Comparison of ENCODE assay signal across 19 mouse cellular contexts in genomic region chrX:12096783-12097526, GRCm38 (mm10).
DNase-seq lines count a peak whose midpoint lies in the region; ATAC-seq and TF ChIP-seq lines count a peak whose summit lies in the region.
"Had no signal": no experiment of that assay in that cellular context is flagged by ENCODE, and none has a peak within 500 bp of the region (broad histone marks: within the 10 kb centered on the region; RNA-seq: fewer than 3 reads in every experiment).

No protein-coding gene starts in this region.

- WGBS in heart, embryonic 13.5 days = 57% methylated on average over 12 of the region's 12 CpGs
- 75% methylated on average over 12 of the region's 12 CpGs for WGBS in hindbrain, embryonic 14.5 days
- WGBS in hindbrain, embryonic 10.5 days = 86% methylated on average over 12 of the region's 12 CpGs

- H3K4me1 ChIP-seq in heart, embryonic 13.5 days = peaks cover 24% of the 10 kb centered on the region
- no peaks in the 10 kb centered on the region for H3K4me1 ChIP-seq in hindbrain, embryonic 14.5 days (replicated peaks; ENCODE audit: control insufficient read depth, insufficient read depth, low read length)
- no peaks in the 10 kb centered on the region for H3K4me1 ChIP-seq in hindbrain, embryonic 10.5 days (replicated peaks)
- H3K4me1 ChIP-seq: embryonic facial prominence, embryonic 13.5 days; forebrain, embryonic 12.5 days had no signal

- no peak for TF ChIP-seq CTCF in gastrocnemius, adult 2 months (IDR thresholded peaks at IDR 0.05)

- DNase-seq in gastrocnemius, adult 2 months = no peak
- DNase-seq in gastrocnemius, postnatal 4 days (ENCODE audit: low spot score in 2 of 2) = no peak
- no peak for DNase-seq in heart, postnatal 14 days
- peak; percentile 14 for DNase-seq in hindbrain, embryonic 14.5 days (ENCODE audit: low spot score)
- DNase-seq in hindbrain, embryonic 10.5 days (ENCODE audit: low spot score) = no peak
- DNase-seq: adrenal gland, postnatal 10 days; B cell, adult 2 months; cerebellum, adult 11-12 months; cerebellum, adult 9-10 months; cerebellum, postnatal 25 days; gastrocnemius, postnatal 14 days; heart, postnatal 36 days; kidney, adult 18-20 months had no signal

- no peak overlapping the region for H3K9ac ChIP-seq in heart, embryonic 13.5 days
- no peak overlapping the region for H3K9ac ChIP-seq in hindbrain, embryonic 14.5 days
- H3K9ac ChIP-seq: embryonic facial prominence, embryonic 13.5 days; forebrain, embryonic 12.5 days; hindbrain, embryonic 13.5 days had no signal

- peak overlapping the region; percentile 83 for H3K27ac ChIP-seq in gastrocnemius, adult 2 months
- peak overlapping the region; percentile 13; the same call in 1 of the 2 replicates for H3K27ac ChIP-seq in heart, embryonic 13.5 days (replicated peaks)
- no peak overlapping the region for H3K27ac ChIP-seq in hindbrain, embryonic 14.5 days
- H3K27ac ChIP-seq in hindbrain, embryonic 10.5 days = no peak overlapping the region
- H3K27ac ChIP-seq: embryonic facial prominence, embryonic 13.5 days; forebrain, embryonic 12.5 days; hindbrain, embryonic 13.5 days had no signal

- H3K9me3 ChIP-seq in heart, embryonic 13.5 days = no peaks in the 10 kb centered on the region
- no peaks in the 10 kb centered on the region for H3K9me3 ChIP-seq in hindbrain, embryonic 14.5 days (ENCODE audit: control insufficient read depth, low read length)
- H3K9me3 ChIP-seq in hindbrain, embryonic 10.5 days = no peaks in the 10 kb centered on the region
- H3K9me3 ChIP-seq: embryonic facial prominence, embryonic 13.5 days; forebrain, embryonic 12.5 days; hindbrain, embryonic 13.5 days had no signal

- no peak overlapping the region for H3K4me3 ChIP-seq in gastrocnemius, adult 2 months
- no peak overlapping the region for H3K4me3 ChIP-seq in heart, embryonic 13.5 days
- no peak overlapping the region for H3K4me3 ChIP-seq in hindbrain, embryonic 14.5 days (replicated peaks; ENCODE audit: low read length)
- no peak overlapping the region for H3K4me3 ChIP-seq in hindbrain, embryonic 10.5 days
- H3K4me3 ChIP-seq: embryonic facial prominence, embryonic 13.5 days; forebrain, embryonic 12.5 days; hindbrain, embryonic 13.5 days had no signal

- H3K4me2 ChIP-seq in heart, embryonic 13.5 days = no peak overlapping the region
- H3K4me2 ChIP-seq in hindbrain, embryonic 14.5 days (replicated peaks) = no peak overlapping the region
- H3K4me2 ChIP-seq: embryonic facial prominence, embryonic 13.5 days; forebrain, embryonic 12.5 days; hindbrain, embryonic 13.5 days had no signal

- intact Hi-C loops in gastrocnemius, adult 2 months (cut with DNase I) = no loop called here
- intact Hi-C loops in heart, postnatal 14 days (cut with DNase I) = no loop called here

- peaks cover 63% of the 10 kb centered on the region for H3K27me3 ChIP-seq in heart, embryonic 13.5 days (replicated peaks)
- peaks cover 6% of the 10 kb centered on the region; the same call in 1 of the 2 replicates for H3K27me3 ChIP-seq in hindbrain, embryonic 14.5 days (ENCODE audit: control insufficient read depth, insufficient read depth, low read length)
- peaks cover 59% of the 10 kb centered on the region for H3K27me3 ChIP-seq in hindbrain, embryonic 10.5 days (ENCODE audit: insufficient read depth, poor library complexity, severe bottlenecking)

- no peaks in the 10 kb centered on the region; the same call in 1 of the 2 replicates for H3K36me3 ChIP-seq in heart, embryonic 13.5 days
- H3K36me3 ChIP-seq in hindbrain, embryonic 14.5 days (replicated peaks; ENCODE audit: control insufficient read depth, insufficient read depth) = no peaks in the 10 kb centered on the region
- peaks cover 16% of the 10 kb centered on the region for H3K36me3 ChIP-seq in hindbrain, embryonic 10.5 days
- H3K36me3 ChIP-seq: embryonic facial prominence, embryonic 13.5 days; forebrain, embryonic 12.5 days; hindbrain, embryonic 13.5 days had no signal

- ATAC-seq in heart, embryonic 13.5 days (ENCODE audit: extremely low read depth, insufficient number of reproducible peaks, low FRiP score, low TSS enrichment) = no peak
- no peak for ATAC-seq in hindbrain, embryonic 14.5 days (ENCODE audit: low FRiP score)
- no peak for ATAC-seq in CD4-positive, CD25-positive, alpha-beta regulatory T cell, adult 4 months
- ATAC-seq: forebrain, embryonic 16.5 days had no signal

Comparison
In these comparisons a context has a peak if more than half of its experiments do, and no peak if none do; other contexts are left out.
1. H3K27ac ChIP-seq: peak in gastrocnemius, adult 2 months (single experiment) and heart, embryonic 13.5 days (single experiment); none in hindbrain, embryonic 14.5 days (single experiment) and hindbrain, embryonic 10.5 days (single experiment).